Mouse (Mus musculus) intestine, postnatal 0 days (tissue): Measurements from ENCODE around the gene Clcn2. TPM values are rescaled to one million over a fixed set of nuclear protein-coding genes. Genes with fewer than 3 reads are reported as not detected.
A peak's percentile ranks its signal among the peaks of the same experiment; 100 is the strongest.

ENCODE experiments used
- ATAC-seq: fragments of 200-750 bp; cut with Nextera tagmentation; 2 replicates; pipeline ENCODE4 v1.8.0; 2017; ENCODE audit warnings: mild to moderate bottlenecking, moderate TSS enrichment, moderate library complexity
- H3K27ac ChIP-seq: fragments of 300-500 bp; sonication (generic); 2 replicates; pipeline ENCODE4 v1.5.1; 2014; ENCODE audit warnings: mild to moderate bottlenecking, low read depth, low read length, moderate library complexity
- H3K27me3 ChIP-seq: fragments of 300-500 bp; sonication (generic); replicated peaks from 2 replicates; pipeline ENCODE4 v1.6.1; 2014; ENCODE audit warnings: low read length, mixed read lengths; ENCODE audit not compliant: control insufficient read depth, insufficient read depth
- H3K36me3 ChIP-seq: fragments of 300-500 bp; sonication (generic); 2 replicates; pipeline ENCODE4 v1.6.1; 2014; ENCODE audit warnings: mild to moderate bottlenecking, moderate library complexity; ENCODE audit not compliant: control insufficient read depth, insufficient read depth
- H3K4me1 ChIP-seq: fragments of 300-500 bp; sonication (generic); replicated peaks from 2 replicates; pipeline ENCODE4 v1.6.1; 2014; ENCODE audit warnings: antibody characterized with exemption, low read length, mixed read lengths; ENCODE audit not compliant: control insufficient read depth, insufficient read depth
- H3K4me2 ChIP-seq: fragments of 300-500 bp; sonication (generic); replicated peaks from 2 replicates; pipeline ENCODE4 v1.6.1; 2014; ENCODE audit warnings: low read depth, mild to moderate bottlenecking, moderate library complexity
- H3K4me3 ChIP-seq: fragments of 300-500 bp; sonication (generic); 2 replicates; pipeline ENCODE4 v1.5.1; 2014; ENCODE audit warnings: low read depth, low read length
- H3K9ac ChIP-seq: fragments of 300-500 bp; sonication (generic); 2 replicates; pipeline ENCODE4 v1.6.1; 2014; ENCODE audit warnings: mild to moderate bottlenecking, low read depth, low read length
- H3K9me3 ChIP-seq: fragments of 300-500 bp; sonication (generic); 2 replicates; pipeline ENCODE4 v1.6.1; 2016; ENCODE audit warnings: mixed run types; ENCODE audit not compliant: control insufficient read depth
- CTCF ChIP-seq: sonication (generic); IDR thresholded peaks from 2 replicates; pipeline ENCODE4 v1.5.1; 2016; ENCODE audit warnings: low read depth, mild to moderate bottlenecking, control low read depth, antibody characterized with exemption, moderate library complexity
- WGBS: fragments of 180-500 bp; shearing (Covaris S2); extraction: QIAGEN DNeasy Blood & Tissue Kit; methylation state at CpG from one replicate; pipeline ENCODE4 v1.1.7; 2014; 5-methylcytosine and 5-hydroxymethylcytosine counted together
- polyA plus RNA-seq: library from polyadenylated mRNA; unstranded; fragments of >200 nt; fragmentation: Nextera tagmentation; extraction: Ambion mirVana; gene quantifications from 2 replicates; pipeline ENCODE4 v1.2.1, GENCODE M21; 2015

Gene Clcn2
- polyA plus RNA-seq, 1 experiment from 2014 or later: 5.4 TPM

GRCm38 (mm10) chr16:20712190-20712589, 5.4 kb downstream of the Clcn2 start:
- no peak overlapping the region for H3K27ac ChIP-seq
- ATAC-seq: no peak
- H3K36me3 ChIP-seq: peaks cover 59% of the 10 kb centered on the region
- H3K9me3 ChIP-seq: no peaks in the 10 kb centered on the region
- no peak overlapping the region for H3K4me3 ChIP-seq
- no peak overlapping the region for H3K4me2 ChIP-seq
- WGBS: 81% methylated on average over 9 of the region's 9 CpGs
- H3K9ac ChIP-seq: no peak overlapping the region
- H3K27me3 ChIP-seq: no peaks in the 10 kb centered on the region
- H3K4me1 ChIP-seq: 0 out of 2 replicates have a peak, but pooled peaks cover 3% of the 10 kb centered on the region
- 0 out of 2 replicates have a peak, but pooled peaks have one; percentile 8 for TF ChIP-seq CTCF

GRCm38 (mm10) chr16:20710810-20711209, 6.7 kb downstream of the Clcn2 start:
- H3K4me1 ChIP-seq: 0 out of 2 replicates have a peak, but pooled peaks cover 3% of the 10 kb centered on the region
- H3K4me3 ChIP-seq: no peak overlapping the region
- no peak overlapping the region for H3K9ac ChIP-seq
- ATAC-seq: no peak
- TF ChIP-seq CTCF: peak; percentile 25; the same call in 1 of the 2 replicates
- no peak overlapping the region for H3K27ac ChIP-seq
- H3K4me2 ChIP-seq: no peak overlapping the region
- H3K27me3 ChIP-seq: no peaks in the 10 kb centered on the region
- WGBS: 84% methylated on average over 4 of the region's 4 CpGs
- peaks cover 73% of the 10 kb centered on the region for H3K36me3 ChIP-seq
- H3K9me3 ChIP-seq: no peaks in the 10 kb centered on the region

GRCm38 (mm10) chr16:20710370-20710769, 7.2 kb downstream of the Clcn2 start:
- Histone ChIP-seq H3K4me3 (no peak overlapping the region), H3K9ac (no peak overlapping the region), H3K27ac (no peak overlapping the region), H3K36me3 (peaks cover 77% of the 10 kb centered on the region), H3K9me3 (no peaks in the 10 kb centered on the region), H3K4me2 (no peak overlapping the region), H3K27me3 (no peaks in the 10 kb centered on the region), H3K4me1 (0 out of 2 replicates have a peak, but pooled peaks cover 3% of the 10 kb centered on the region)
- ATAC-seq: no peak
- no peak for TF ChIP-seq CTCF
- 95% methylated on average over 11 of the region's 11 CpGs for WGBS

- Histone ChIP-seq H3K4me2 (no peak overlapping the region), H3K9me3 (no peaks in the 10 kb centered on the region), H3K27me3 (no peaks in the 10 kb centered on the region), H3K27ac (no peak overlapping the region), H3K9ac (no peak overlapping the region), H3K36me3 (peaks cover 79% of the 10 kb centered on the region), H3K4me1 (no peaks in the 10 kb centered on the region), H3K4me3 (no peak overlapping the region)
- ATAC-seq: no peak
- peak; percentile 73 for TF ChIP-seq CTCF
- WGBS: 78% methylated on average over 19 of the region's 19 CpGs
Measured at GRCm38 (mm10) chr16:20708939-20709734, 8.4 kb downstream of the Clcn2 start.

- no peaks in the 10 kb centered on the region for H3K9me3 ChIP-seq
- peaks cover 79% of the 10 kb centered on the region for H3K36me3 ChIP-seq
- H3K4me1 ChIP-seq: no peaks in the 10 kb centered on the region
- no peak overlapping the region for H3K27ac ChIP-seq
- TF ChIP-seq CTCF: no peak
- no peaks in the 10 kb centered on the region for H3K27me3 ChIP-seq
- H3K9ac ChIP-seq: no peak overlapping the region
- WGBS: 94% methylated on average over 21 of the region's 21 CpGs
- no peak overlapping the region for H3K4me3 ChIP-seq
- H3K4me2 ChIP-seq: no peak overlapping the region
- no peak for ATAC-seq
Measured at GRCm38 (mm10) chr16:20708220-20708938, 9.2 kb downstream of the Clcn2 start.

- 88% methylated on average over 2 of the region's 2 CpGs for WGBS
- H3K4me1 ChIP-seq: no peaks in the 10 kb centered on the region
- peaks cover 67% of the 10 kb centered on the region for H3K36me3 ChIP-seq
- H3K9me3 ChIP-seq: no peaks in the 10 kb centered on the region
- no peak for ATAC-seq
- no peak overlapping the region for H3K4me2 ChIP-seq
- H3K4me3 ChIP-seq: no peak overlapping the region
- no peak overlapping the region for H3K9ac ChIP-seq
- H3K27ac ChIP-seq: no peak overlapping the region
- H3K27me3 ChIP-seq: no peaks in the 10 kb centered on the region
- no peak for TF ChIP-seq CTCF
Measured at GRCm38 (mm10) chr16:20706407-20707055, 11.0 kb downstream of the Clcn2 start.
